Mouse (Mus musculus): ENCODE data around the gene Slc45a2. TPM values are rescaled to one million over a fixed set of nuclear protein-coding genes. Genes with fewer than 3 reads are reported as not detected.

Gene Slc45a2
- polyA plus RNA-seq, 2 experiments from 2014 or later = not detected

DNA sequence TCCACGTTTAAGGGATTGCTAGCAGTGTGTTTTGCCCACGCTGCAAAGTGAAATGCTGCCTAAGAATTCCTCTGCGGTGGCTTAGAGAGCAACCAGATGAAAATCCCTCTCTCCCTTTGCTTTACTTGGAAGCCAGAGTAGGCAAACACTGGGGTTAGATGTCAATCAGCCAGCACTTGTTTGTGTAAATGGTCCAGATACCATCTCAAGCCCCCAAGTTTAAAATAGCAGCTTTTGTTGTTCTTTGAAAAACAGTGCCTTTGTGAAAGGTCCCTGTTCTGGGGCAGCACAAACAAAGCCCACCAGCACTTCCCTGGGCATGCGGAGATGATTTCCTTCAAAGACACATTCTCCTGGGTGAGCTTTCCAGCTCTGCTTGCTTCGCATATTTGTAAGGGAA, 65.8 kb downstream of the Slc45a2 start:
- no peak for ATAC-seq

DNA sequence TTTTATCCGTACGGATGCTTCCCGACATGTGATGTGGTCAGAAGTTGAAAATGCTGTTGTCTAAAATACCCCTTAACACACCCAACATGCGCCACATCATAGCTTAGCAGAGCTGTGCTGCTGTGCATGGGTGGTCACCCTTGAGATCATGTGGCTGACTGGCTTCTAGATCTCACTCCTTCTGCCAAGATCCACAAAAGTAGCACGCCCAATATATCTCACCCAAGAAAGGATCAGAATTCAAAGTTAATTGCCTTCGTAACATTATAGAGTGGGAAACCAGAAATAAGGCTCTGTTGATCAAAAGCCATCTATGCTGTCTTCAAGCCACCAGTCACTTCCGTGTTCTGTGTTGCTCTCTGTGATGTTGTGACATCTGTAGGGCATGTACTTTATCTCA, 67.4 kb downstream of the Slc45a2 start:
- ATAC-seq = no peak

DNA sequence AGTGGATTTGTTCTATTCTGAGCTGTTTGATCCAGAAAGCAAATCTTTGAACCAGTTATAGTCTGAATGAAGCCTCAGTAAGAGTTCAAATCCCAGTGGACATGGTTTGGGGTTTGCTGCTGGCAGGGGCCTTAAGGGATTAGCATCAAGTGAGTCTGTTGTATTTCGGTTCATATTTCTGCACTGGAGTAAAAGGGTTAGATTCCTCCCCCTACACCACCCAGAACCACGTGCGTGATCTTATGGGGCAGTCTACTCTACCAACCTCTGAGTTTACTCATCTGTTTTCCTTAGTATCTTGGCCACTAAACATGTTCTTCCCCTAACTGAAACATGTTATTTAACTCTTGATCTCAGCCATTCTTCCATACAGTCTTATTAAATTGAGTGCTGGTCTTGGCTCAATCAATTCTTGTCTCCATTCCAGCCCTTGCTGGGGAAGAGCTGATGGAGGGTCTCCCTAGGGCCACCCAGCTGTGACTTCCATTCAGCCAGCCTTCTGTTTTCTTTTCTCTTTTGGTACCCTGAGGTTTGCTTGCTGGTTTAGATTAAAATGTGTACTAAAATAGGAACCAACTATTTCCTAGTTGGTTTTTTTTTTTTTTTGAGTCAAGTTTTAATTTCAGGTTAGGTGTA, 75.3 kb downstream of the Slc45a2 start:
- no peak for ATAC-seq

Other genes with a start within 250 kb of the Slc45a2 start
- gene C1qtnf3, start 48.4 kb upstream of the Slc45a2 start, polyA plus RNA-seq (2017; shearing (Covaris generic)) = not detected
- 1 to 10 TPM; 2.4 to 2.9 TPM for gene Amacr, start 19.0 kb upstream of the Slc45a2 start, polyA plus RNA-seq (2017; shearing (Covaris generic))
- not detected for gene Rxfp3, start 37.3 kb downstream of the Slc45a2 start, polyA plus RNA-seq (2017; shearing (Covaris generic))
- under 1 TPM in 1 of 2 experiments, not detected in 1; 0.08 TPM for gene Adamts12, start 64.1 kb downstream of the Slc45a2 start, polyA plus RNA-seq (2017; shearing (Covaris generic))